Mouse (Mus musculus): ENCODE results near the gene Banp.

- no peak for TF ChIP-seq CTCF (IDR thresholded peaks at IDR 0.05; ENCODE audit: borderline replicate concordance, control insufficient read depth, extremely low read depth, insufficient read depth, low read length, poor library complexity)
- no peak for TF ChIP-seq POLR2A (IDR thresholded peaks at IDR 0.05; ENCODE audit: control insufficient read depth, extremely low read depth, insufficient read depth, low read length, poor library complexity)
These were observed 125.4 kb downstream of the Banp start for GRCm38 (mm10) chr8:122074977-122075376.
